Mouse (Mus musculus): ENCODE results near the gene Birc7. TPM values are rescaled to one million over a fixed set of nuclear protein-coding genes. Genes with fewer than 3 reads are reported as not detected.

Gene Birc7
- polyA plus RNA-seq, 1 experiment from 2014 or later = not detected

Other genes with a start within 250 kb of the Birc7 start
- gene Dido1, start 219.0 kb upstream of the Birc7 start, polyA plus RNA-seq (2018) = 17.6 to 19.3 TPM (median 18.6 TPM) in 3 replicates
- 52.4 to 57.0 TPM (median 56.0 TPM) in 3 replicates for gene Gid8, start 218.9 kb upstream of the Birc7 start, polyA plus RNA-seq (2018)
- gene Slc17a9, start 203.8 kb upstream of the Birc7 start, polyA plus RNA-seq (2018) = 3.8 to 5.6 TPM (median 5.4 TPM) in 3 replicates
- not detected in 3 replicates for gene Bhlhe23, start 152.1 kb upstream of the Birc7 start, polyA plus RNA-seq (2018)
- 27.2 to 34.6 TPM (median 28.8 TPM) in 3 replicates for gene Ythdf1, start 8.1 kb upstream of the Birc7 start, polyA plus RNA-seq (2018)
- not detected in 3 replicates for gene Nkain4, start 25.7 kb downstream of the Birc7 start, polyA plus RNA-seq (2018)
- gene Arfgap1, start 38.2 kb downstream of the Birc7 start, polyA plus RNA-seq (2018) = 24.6 to 27.3 TPM (median 25.5 TPM) in 3 replicates
- 0.31 to 0.83 TPM (median 0.33 TPM) in 3 replicates for gene Col20a1, start 57.5 kb downstream of the Birc7 start, polyA plus RNA-seq (2018)
- not detected in 3 replicates for gene Chrna4, start 114.5 kb downstream of the Birc7 start, polyA plus RNA-seq (2018)
- not detected in 3 replicates for gene Kcnq2, start 206.3 kb downstream of the Birc7 start, polyA plus RNA-seq (2018)
- gene Eef1a2, start 228.0 kb downstream of the Birc7 start, polyA plus RNA-seq (2018) = 0.23 to 0.38 TPM in 2 of 3 replicates, not detected in the other